Mouse (Mus musculus) mouse trophoblast stem cell (cell line): ENCODE measurements around the gene Relch.
"Not testable (repeated sequence)": the region's sequence is repeated elsewhere in the genome, so short reads cannot be mapped to it uniquely, and the experiment has no call there.

ENCODE experiments used
- in situ Hi-C, 2 experiments: fragments of 300-500 bp; cut with MseI, MboI; formaldehyde crosslinking; loops; 2 replicates in 1 of 2; 3 replicates in 1 of 2; pipeline ENCODE4 v1.15.1; 2025

Relch gene

DNA sequence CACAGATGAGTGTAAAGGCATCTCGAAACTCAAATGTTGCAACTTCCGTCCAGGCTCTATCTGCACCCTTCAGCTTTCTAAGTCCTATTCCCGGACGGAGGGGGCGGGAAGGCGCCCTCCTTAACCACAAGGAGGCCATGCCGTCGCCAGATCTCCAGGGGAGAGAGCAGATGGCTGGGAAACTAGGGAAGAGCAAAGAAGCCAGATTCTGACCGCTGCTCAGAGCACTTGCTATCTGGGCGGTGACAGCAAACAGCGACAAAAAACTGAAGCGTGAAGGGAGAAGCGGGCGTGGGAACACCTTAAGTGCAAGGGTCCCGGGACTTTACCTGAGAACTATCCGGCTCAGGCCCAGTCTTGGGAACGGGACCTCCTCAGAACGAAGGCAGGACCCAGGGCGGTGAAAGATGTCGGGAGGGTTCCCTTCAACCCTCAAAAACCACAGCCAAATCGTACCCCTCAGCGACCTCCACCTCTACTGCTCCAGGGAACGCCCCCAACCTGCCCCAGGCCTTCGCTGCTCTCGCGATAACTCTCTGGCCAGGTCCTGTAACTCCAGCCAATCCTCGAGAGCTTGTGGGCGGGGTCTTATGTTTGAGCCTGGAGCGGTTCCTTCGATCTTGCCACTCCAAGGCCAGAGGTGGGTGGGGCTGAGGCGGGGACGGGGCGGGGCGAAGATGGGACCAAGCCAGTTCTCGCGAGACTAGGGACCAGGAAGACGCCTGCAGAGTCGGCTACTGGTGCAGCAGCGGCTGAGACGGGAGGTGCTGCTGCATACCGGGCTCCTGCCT, at the start of gene Relch, which contains the start of gene Pign:
Gene Relch (plus strand): TSS at position 691 of the 791 bp plus-strand sequence.
Gene Pign (minus strand): TSS at position 507 of the 791 bp plus-strand sequence.
- in situ Hi-C loops = no loop called here

DNA sequence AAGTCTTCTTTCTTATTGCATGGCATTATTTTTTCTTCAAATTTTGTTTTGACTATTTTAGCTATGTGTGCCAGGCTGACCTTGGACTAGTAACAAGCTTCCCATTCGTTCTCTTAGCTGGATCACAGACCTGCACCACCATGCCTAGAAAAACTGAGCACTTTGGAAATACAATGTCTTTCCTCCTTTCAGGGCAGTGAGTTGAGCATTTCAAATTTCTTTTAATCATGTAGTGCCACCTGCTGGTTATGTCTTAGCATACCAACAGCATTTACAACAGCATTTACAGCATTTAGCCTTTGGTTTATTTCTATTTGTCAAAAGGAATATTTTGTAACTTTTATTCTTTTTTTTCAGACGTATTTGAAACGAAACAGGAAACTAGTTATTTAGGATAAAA, 33.2 kb upstream of the Relch start:
- in situ Hi-C loops = loop anchor here in 1 of 2 experiments (25.0 kb wide), 1 partner anchor 543 kb away; no protein-coding TSS in a partner anchor

DNA sequence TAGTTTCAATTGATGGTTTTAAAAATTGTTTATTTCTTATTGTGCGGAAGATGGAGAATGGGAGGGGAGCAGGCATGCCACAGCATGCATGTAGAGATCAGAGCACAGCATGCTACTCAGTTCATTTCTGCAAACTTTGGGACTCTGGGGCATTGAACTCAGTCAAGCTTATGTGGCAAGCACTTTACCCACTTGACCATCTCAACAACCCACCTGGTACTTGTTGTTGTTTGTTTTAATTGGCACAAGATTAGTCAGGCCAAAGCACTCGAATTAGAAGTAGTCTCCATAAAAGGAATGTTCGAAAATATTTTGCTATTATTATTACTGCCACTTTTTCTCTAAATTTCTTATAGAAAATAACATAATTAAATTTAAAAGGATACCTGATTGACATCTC, 19.6 kb upstream of the Relch start:
- in situ Hi-C loops = loop anchor here in 1 of 2 experiments (25.0 kb wide), 1 partner anchor 557 kb away; no protein-coding TSS in a partner anchor

DNA sequence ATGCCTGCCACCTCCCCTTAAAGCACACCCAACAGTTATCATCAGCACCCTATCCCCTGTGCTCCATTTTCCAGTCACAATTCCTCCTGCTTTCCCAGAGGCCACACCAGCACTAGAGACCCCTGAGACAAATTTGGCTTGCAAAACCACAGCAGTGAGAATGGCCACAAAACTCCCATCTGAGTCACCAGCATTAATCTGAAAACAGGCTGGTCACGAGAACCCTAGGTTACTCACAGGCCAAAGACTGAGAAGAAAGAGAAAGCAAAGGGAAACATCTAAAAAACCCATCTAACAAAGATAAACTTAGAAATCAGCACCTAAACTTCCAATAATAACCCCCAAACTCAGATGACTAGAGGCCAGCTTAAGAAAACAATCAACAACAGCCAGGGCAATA, 13.0 kb upstream of the Relch start:
- in situ Hi-C loops = no loop called here

DNA sequence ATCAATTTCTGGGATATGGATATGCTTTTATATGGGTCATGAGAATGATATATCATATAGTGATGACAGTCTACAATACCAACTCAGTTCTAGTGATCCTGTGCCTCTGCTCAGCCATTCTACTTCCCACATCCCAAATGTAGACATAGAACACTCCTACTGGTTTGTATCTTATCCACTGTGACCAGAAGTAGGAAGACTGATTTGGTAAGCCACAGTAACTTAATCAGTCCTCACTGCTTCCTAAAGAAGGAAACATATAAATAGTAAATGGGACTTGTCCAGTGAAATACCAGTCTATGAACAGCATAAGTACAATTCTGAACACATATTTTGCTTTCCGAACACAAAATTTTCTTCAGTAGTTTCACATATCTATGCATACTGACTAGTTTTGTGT, 9.7 kb upstream of the Relch start:
- in situ Hi-C loops = no loop called here

DNA sequence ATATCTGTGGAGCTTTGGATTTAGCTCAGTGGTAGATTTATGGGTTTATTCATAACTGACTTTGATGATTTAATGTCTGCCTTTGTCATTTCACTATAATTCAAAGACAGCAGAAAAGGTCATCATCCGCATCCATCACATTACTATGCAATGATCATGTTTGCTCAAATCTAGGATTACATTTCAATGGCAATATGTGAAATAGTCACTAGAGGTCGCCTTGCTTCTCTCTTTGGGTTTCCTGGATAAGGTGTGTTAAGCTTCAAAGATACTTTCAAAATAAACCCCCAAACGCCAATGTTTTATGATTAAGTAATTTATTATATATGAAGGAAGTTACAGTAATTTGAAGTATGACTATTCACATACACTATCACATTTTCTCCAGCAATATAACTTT, 3.6 kb upstream of the Relch start:
- in situ Hi-C loops = no loop called here

DNA sequence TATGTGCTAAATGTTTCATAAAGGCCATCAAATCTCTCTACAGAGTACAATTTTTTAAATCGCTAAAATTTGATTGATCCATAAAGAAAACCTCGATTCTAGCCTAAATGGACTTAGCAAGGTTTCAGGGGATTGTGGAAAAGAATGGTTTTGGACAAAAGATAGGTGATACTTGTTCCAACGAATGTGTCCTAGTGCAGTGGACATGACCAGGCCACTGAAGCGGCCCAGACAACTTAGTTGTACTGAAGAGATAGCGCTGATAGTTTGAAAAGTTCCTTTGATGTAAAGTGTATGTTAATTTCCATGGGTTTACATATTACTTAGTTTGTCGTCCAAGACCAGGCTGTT, 866 bp upstream of the Relch start:
- in situ Hi-C loops = no loop called here

DNA sequence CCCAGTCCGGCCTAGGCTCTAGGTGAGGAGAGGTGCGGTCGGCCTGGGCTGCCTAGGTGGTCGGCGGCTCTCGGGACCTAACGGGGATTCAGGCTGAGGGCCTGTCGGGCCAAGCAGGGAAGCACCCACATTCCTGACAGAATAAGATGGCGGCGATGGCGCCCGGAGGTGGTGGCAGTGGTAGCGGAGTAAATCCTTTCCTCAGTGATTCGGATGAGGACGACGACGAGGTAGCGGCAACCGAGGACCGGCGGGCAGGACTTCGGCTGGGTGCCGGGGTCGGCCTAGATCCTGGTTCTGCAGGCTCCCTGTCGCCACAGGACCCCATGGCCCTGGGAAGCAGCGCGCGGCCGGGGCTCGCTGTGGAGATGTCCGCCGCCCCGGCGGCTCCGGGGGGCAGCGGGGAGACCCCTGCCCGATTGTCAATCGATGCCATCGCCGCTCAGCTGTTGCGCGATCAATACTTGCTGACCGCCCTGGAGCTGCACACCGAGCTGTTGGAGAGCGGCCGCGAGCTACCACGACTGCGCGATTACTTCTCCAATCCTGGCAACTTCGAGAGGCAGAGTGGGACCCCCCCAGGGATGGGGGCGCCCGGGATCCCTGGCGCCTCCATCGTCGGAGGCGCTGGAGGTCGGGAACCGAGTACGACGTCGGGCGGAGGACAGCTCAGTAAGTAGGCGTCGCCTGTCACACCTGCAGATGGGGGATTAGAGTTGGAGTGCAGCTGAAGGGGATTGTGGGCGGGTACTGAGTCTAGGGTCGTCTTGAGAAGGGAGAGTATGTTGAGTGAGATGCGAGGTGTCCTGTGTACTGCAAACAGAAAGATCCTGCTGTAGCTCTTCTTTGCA, 526 bp downstream of the Relch start:
- in situ Hi-C loops = no loop called here

DNA sequence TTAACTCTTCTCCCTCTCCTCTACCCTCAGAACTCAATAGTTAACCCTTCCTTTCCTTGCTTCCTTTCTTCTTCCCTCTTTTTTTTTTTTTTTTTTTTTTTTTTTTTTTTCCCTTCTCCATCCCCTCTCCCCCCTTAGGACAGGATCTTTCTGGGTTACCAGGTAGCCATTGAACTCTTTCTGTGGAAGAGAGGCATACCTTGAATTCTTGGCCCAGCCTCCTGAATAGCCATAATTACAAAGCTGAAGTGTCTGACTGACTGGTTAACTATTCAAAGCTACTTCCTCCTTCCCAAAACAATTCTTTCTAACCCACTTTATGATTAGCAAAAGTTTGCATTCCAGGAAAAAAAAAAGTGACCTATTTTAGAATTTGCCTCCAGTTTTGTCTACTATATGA, 6.0 kb downstream of the Relch start:
- in situ Hi-C loops = no loop called here

DNA sequence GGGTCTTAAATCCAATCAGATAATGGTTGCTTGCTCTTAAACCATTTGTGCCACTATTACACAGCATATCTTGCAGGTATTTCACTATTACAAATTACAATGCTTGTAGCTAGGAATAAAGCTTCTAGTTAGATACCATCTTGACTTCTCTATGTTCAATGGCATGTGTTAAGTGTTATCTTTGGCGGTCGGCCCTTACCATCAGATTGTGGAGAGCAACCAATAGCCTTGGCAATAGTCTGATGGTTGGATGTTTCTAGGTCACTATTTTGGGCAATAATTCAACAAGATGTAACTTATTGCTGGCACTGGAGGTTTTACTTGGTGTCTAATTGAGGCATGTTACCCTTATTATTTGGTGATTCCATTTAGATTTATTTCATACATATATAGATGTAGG, 11.1 kb downstream of the Relch start:
- in situ Hi-C loops = no loop called here

DNA sequence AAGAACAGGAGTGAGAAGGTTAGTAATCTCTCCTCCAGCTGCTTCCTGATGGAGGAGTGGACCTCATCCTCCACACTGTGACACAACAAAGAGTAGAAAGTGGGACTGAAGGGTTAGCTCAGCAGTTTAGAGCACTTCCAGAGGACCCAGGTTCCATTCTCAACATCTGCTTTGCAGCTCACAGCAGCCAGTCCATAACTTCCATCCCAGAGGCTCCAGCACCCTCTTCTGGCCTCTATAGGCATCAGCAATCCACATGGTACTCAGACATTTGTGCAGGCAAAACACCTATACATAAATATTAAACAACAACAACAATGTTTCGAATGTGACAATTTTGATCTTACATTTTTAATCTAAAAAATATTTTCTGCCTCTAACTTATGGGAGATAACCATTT, 16.9 kb downstream of the Relch start:
- in situ Hi-C loops = no loop called here

DNA sequence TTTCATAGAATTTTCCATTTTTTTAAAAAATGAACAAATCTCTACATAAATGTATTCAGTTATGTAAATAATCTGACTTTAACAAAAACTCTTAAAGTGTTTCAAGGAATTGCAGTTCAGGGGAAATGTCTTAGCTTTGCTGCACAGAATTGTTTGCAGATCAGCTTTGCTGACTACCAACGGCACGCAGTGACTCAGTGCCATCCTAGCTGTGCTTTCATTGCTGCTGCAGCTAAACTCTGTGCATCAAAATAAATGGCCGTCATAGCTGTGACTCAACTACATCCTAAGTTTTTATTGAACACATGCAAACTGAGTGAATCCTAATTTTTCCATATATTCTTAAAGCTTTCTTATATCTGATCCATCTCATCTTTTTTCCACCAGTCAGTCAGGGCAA, 21.8 kb downstream of the Relch start:
- in situ Hi-C loops = no loop called here

DNA sequence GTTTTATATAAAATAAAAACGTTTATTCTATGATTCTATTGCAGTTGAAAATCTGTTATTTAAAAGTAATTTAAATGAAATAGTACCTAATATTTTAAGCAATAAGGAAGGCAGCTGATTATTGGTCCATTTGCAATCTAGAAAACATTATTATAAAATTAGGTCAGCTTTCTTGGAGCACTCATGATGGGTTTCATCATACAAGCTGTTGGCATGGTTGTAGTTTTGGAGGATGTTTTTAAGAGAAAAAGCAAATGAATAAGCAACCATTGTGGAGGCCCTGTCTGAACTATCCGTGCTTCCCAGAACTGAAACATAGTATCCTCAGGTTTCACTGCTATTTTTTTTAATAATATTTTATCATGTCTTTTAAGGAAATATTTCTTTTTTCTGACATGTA, 31.9 kb downstream of the Relch start:
- in situ Hi-C loops = no loop called here

DNA sequence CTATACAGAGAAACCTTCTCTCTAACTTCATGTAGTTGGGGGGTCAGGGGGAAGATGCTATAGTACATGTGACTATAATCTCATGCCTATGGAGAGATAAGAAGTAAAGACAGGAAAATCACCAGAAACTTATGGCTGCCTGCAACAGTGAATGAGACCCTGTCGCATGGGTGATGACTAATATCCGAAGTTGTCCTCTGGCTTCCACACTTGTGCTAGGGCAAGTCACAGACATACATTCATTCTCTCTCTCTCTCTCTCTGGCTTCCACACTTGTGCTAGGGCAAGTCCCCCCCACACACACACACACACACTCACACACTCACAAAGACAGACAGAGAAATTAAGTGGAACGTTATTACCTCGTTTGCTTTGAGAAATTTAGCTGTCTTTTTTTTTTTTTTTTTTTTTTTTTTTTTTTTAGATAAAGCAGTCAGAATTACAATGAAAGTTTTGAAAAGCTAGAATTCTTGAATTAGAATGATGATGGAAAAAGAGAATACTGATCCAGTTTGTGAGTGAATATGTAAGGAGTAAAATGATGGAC, 37.4 kb downstream of the Relch start:
- in situ Hi-C loops = no loop called here

DNA sequence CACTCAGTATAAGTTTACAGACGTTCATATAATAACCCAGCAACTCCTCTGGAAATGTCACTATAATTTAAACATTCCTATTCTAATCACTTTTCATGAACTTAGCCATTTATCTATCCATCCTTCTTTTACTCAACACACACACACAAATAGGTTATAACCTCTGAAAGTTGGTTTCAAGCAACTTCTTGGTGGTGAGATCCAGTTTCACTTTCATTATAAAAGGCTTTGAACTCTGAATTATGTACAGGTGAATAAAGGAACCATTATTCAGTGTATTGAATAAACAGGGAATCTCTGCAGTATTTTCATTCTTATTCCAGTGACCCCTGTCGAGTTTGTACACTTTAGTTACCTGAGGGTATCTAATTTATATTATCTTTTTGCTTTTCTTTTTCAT, 45.8 kb downstream of the Relch start:
- in situ Hi-C loops = no loop called here

DNA sequence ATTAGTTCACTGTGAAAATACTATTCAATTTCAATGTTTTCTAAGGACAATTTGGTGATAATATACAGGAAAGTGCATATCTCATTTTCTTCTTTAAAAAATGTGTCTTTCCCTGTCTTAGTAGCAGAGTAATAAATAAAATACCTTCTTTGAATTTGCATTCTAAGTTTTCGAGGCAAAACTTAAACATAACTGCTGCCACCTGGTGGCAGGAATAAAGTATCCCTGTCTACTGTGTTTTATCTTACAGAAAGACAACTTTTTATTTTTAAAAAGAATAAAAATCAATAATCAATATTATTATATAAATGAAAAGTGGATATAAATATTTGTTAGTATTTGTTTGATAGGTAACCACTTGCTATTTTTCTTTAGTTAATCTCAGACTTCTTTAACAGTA, 47.6 kb downstream of the Relch start:
- in situ Hi-C loops = no loop called here

DNA sequence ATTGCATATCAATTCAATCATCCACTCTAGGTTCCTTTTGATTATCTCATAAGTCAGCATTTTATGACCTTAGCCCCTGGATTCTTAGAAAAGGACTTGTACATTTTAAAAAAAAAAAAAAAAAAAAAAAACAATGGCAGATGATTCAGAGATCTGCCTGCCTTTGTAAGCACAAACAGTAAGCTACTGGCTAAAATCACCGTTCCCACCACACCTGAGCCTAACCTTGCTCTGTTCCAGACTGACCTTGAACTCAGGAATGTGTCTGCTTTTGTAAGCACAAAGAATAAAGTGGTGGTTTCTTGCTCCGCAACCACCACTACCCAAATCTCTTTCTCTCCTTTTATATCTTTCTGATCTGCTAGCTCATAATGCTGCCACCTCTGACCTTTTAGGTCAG, 49.2 kb downstream of the Relch start:
- in situ Hi-C loops = no loop called here

DNA sequence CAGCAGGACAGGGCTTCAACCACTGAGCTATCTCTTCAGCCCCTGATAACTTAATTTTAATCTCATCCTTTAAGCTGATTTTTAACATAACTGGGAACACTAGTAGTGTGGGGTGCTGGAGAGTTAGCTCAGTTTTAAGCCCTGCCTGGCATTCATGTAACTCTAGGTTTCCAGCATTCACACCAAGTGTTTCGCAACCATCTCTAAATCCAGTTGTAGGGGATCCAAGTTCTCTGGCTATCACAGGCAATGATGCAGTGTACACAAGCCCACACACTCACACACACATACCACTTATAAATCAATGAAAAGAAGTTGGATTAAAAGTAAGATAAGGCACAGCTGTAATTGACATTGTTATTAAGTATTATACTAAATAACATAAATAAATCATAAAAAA, 54.7 kb downstream of the Relch start:
- in situ Hi-C loops = no loop called here

DNA sequence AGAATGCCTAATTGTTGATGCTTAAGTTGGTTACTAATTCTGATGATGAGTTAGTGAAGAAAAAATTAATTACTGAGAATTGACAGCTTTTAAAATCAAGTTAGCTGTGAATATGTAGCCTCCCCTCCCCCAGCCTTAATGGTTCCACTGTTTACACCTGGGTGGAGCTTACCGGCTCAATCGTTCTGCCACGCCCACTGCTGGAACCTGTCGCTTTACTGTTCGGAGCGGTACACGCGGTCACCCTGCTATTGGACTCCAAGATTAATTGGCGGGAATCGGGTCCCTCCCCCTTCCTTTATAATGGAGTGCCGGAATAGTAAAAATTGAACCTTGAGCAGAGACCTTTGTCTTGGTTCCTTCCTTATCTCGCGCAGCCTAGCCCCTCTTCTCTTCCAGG, 65.6 kb downstream of the Relch start:
- in situ Hi-C loops = not testable (repeated sequence)

DNA sequence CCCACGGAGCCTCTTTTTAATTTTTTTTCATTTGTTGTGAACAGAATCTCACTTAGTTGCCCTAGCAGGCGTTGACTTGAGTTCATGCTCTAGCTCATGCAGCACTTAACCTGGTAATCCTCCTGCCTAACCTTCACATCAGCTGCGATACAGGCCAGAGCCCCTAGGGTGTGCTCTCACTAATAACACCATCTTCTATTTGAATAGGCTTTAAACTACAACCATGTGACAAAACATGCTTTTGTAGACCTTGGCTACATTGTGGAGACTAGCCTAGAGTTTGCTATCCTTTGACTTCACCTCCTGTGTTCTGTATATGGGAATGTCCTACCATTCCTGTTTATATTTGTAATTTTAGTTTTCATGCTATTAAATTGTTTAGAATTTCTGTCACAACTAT, 71.7 kb downstream of the Relch start:
- in situ Hi-C loops = no loop called here

DNA sequence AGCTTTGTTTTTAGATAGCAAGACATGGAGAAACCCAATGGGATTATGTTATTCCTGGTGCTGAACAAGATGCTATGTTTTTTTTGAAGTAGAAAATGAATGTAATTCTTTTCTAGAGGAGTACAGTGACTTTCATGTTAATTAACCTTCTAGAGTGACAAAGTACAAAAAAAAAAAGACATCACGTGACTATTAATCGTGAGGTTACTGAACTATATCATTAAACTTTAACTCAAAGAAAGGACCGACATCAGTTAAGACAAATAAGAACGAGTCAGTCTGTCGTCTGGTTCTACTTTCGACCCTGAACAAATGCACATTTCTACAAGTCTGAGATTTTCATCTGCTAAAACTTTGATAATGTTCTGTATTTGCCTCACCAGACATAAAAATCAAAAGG, 74.7 kb downstream of the Relch start:
- in situ Hi-C loops = no loop called here

DNA sequence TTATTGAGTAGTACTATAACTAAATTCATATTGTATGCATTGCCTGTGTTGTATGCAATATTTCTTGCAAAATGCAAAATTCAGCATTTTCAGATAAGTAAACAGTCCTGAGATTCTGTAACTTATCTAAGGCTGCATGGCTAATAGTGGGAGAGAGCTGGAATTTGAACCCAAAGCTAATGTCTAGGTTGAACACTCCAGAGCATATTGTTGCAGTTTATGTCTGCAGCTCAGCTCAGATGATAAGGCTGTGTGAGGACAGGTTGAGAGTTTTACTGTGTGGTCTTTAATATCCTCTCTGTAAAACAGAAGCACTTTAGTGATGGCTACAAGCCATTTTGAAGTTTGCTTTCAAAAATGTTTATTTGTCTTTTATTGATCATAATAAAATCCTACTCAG, 75.8 kb downstream of the Relch start:
- in situ Hi-C loops = no loop called here

DNA sequence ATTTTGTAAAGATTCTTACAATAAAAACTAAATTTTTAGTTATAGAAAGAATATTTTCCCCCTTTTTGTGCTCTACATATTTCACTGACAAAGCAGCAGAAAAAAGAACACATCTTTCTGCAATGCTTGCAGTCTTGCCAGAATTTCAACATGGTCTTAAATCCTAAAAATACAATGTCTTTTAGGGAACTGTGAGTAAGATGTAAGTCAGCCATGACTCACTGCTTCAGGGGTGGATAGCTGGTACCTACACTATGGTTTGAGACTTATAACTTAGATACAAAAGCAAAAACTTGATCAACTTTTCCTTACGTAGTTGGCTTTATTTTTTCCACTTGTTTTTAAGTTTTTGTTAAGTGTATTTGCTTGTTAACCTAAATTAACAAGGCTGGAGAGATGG, 78.8 kb downstream of the Relch start:
- in situ Hi-C loops = no loop called here
